Mouse (Mus musculus): ENCODE results near the gene Il12a.
"Not testable (repeated sequence)": the region's sequence is repeated elsewhere in the genome, so short reads cannot be mapped to it uniquely, and the experiment has no call there.

Gene Il12a

GRCm38 (mm10) chr3:68741955-68742354 is 51.5 kb downstream of the Il12a start:
- no peak for DNase-seq (ENCODE audit: low read depth, low spot score)

DNA sequence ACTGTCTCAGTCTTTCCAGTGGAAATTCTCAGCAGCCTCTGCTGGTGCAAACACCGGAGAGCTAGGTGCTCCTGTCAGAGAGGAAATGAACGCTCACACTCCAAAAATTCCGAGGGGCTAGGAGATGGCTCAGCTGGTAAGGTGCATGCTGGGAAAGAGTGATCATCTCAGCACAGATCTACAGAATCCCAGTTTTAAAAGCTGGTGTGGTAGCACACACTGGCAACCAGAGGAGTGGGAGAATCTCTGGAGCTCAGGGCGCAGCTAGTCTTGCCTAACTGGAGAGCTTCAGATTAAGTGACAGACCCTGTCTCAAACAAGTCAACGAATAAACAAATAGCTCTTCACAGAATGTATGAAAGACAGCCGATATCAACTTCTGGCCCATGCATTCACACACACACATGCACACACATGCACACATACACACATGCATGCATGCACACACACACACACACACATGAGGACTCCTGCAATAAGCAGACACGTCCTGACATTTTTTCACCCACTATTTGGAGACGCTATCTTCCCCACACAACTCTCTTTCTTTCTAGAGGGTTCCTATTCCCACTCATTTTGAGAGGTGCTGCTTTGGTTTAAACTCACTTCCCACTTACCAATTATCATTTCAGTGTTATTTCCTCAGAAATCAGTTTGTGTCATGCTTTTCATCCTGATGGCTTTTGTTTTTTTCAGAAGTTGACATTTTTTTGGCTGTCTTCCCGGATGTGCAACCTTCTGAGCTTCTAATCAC is 52.5 kb downstream of the Il12a start:
- DNase-seq (ENCODE audit: low read depth, low spot score): no peak

DNA sequence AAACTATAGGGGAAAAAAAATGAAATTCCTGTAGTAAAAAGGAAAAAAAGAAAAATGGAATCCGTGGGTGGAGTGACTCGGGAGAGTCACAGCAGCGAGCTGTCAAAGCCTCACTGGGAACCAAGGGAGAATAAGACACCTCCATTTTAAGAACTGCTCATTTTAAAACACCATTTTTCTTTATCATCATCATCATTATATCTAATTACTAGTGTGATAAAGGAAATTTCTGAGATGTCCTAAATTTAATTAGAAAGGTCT is 53.0 kb downstream of the Il12a start:
- no peak for DNase-seq (ENCODE audit: low read depth, low spot score)

DNA sequence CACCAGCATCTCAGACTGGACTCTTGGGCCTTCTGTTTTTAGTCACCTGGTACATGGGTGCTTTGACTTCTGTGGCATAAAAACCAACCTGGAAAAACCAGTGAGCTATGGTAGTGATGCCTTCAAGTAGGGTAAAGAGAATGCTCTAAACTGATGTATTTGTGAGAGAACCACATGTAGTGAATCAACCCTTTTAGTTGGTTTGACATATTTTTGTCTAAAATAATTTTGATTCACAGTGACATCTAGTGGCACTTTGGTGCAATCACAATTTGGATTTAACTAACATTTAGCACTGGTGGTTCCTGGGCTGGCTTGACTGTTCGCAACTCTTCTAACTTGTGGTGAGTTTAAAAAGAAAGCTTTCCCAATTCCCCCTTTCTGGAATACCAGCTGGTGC is 53.7 kb downstream of the Il12a start:
- peak; percentile 65 for DNase-seq (ENCODE audit: low read depth, low spot score)

DNA sequence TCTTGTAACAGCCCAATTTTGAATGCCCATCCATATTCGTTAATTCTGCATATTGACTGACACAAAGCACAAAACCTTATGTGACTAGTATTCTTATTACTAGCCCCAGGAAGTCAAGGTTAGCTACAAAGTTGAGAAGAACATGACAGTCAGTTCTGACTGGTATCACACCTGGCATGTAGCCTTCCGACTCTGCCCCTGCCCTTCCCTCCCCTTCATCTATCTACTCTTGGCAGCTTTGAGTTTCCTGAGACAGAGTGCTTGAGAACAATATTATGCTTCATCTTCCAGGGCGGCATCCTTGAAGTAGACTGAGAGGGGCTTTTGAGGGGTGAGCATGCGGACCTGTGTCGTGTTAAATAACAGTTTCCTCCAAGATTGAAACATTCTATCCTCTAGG is 54.6 kb downstream of the Il12a start:
- no peak for DNase-seq (ENCODE audit: low read depth, low spot score)

DNA sequence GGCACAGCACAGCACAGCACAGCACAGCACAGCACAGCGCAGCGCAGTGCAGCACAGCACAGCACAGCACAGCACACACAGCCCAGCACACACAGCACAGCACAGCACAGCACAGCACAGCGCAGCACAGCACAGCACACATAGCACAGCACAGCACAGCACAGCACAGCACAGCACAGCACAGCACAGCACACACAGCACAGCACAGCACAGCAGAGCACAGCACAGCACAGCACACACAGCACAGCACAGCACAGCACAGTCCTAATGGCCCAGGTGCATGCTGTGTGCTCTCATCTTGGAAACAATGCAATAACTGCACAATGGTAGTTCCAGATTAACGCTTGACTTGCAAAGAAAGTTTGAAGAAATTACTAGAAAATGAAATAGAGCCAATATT is 55.8 kb downstream of the Il12a start:
- not testable (repeated sequence) for DNase-seq (ENCODE audit: low read depth, low spot score)

Measured in CD4-positive, CD25-positive, alpha-beta regulatory T cell, adult 2 months (primary cell).